Mouse (Mus musculus) ovary, postnatal 36 days (tissue): ENCODE results near the gene Sox18.

ENCODE experiments used
- DNase-seq: peaks from one replicate; pipeline ENCODE4 v3.0.0; 2022; ENCODE audit warnings: low spot score, mixed read lengths

Sox18 gene

DNA sequence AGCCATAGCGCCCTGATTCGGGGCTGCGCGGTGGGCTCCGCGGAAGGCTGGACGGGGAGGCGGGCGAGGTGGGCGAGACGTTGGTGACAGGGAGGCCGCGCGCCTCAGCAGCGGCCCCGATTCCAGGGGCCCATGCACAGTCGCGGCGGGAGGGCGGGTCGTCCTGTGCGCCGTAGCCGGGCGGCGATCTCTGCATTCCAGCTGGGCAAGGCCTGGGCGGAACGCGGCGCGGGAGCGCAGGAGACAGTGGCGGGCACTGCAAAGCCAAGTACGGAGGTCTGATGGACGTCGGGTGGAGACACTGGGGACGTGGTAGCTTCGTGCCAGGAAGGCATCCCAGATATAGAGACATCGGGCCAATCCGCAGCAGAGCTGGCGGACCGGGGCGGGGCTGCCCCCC lies at the start of gene Sox18:
Sox18 (minus strand) TSS at position 315 of the 400 bp plus-strand sequence.
- peak; percentile 71 for DNase-seq

DNA sequence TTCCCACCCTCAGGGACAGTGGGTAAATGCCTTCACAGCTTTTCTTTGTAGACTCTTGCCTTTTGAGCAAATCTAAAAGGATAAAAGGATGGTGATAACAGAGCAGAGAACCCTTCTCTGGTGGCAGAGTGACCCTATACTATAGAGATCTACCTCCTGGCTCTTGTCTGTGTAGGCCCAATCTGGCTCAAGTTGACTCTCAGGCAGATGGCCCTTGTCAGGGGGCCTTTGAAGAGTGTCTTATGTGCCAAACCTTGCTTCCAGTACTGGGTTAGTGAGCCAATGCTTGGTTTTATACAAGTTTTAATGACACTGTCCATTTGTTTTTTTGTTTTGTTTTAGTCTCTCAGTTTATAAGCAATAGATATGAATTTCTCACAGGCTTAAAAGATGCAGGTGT lies 49.8 kb upstream of the Sox18 start:
- DNase-seq, result no peak

DNA sequence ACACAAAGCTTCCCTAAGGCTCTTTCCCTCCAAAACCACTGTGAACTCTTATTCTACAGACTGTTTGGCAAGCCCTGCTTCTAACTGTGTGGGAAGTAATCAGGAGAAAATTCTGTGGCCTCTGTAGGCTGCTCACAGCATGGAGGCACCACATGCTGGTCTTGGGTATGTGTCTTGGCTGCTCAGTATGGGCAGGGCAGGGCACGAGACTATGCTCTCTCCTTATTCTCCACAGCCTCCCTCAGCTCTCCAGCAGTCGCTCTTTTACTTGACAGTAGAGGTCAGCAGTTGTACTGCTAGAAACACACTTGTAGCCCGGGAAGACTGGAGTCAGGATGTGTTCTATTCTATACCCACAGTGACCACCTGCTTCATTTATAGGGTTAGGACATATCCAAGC lies 48.6 kb upstream of the Sox18 start:
- no peak for DNase-seq

DNA sequence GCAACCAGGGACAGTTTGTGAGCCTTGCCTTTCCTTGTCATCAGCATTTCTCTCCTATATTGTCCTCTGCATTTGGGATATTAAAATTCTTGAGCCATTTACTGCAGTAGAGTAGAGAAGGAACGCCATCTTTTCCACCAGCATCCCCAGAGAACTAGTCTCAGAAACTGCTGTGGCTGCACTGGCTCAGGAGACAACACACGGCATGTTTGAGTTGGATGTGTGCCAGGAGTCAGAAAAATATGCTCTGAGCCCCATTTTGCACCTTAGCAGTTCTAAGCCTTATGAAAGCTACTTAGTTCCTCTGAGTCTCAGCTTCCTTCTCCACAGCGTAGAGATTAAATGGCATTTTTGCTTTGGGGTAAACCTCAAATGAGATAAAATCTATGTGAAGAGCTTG lies 45.6 kb upstream of the Sox18 start:
- no peak for DNase-seq

DNA sequence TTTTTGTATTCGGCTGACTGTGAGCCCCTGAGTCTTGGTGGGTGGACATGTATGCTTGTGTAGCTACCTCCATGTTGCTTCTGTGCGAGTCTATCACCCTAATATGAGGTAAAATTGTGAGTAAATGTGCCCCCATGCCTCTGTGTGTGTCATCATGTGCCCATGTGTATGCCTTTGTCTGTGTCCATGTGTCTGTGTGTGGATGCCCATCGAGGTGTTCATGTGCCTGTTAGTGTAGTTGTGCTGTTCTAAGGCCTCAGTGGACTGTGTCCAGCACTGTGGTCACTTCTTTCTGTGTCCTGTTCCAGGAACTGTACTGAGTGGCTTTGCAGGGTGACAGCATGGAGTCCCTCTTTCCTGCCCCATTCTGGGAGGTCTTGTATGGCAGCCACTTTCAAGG lies 43.9 kb upstream of the Sox18 start:
- no peak for DNase-seq

DNA sequence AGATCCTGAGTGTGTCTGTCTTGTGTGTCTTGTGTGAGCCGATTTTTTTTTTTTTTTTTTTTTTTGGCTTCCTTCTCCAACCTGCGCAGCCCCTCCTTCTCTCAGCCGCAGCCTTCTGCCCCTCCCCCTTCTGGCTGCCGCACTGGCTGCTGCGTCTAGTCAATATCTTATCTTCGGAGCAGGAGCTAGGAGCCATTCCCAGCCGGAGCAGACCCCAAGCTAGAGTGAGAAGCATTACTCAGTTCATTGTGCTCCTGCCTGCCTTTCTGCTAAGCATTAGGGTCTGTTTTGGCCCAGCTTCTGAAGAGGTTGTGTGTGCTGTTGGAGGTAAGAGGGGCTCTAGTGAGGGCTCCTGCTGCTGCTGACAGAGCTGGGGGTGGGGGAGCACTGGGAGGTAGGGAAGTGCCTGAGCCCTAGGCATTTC lies 43.5 kb upstream of the Sox18 start, which contains the start of gene Oprl1:
Oprl1 (plus strand) TSS at position 114 of the 424 bp plus-strand sequence.
- peak; percentile 28 for DNase-seq

DNA sequence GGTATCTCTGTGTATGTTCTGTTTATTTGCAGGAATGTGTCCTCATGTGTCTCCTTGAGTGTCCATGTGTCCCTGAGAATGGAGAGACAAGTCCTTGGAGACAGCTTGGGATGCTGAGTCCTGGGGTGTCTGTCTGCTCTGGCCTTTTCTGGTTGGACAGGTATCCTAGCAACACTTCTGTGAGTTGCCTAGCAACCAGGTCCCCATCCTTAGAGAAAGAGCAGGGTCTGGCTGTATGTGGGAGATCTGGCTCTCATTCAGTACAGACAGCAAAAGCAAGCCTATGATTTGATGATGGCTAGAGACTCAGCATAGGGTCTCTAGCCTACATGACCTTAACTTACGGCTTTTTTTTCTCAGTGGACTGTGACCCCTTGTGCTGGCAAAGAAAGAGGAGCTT lies 42.3 kb upstream of the Sox18 start:
- no peak for DNase-seq

DNA sequence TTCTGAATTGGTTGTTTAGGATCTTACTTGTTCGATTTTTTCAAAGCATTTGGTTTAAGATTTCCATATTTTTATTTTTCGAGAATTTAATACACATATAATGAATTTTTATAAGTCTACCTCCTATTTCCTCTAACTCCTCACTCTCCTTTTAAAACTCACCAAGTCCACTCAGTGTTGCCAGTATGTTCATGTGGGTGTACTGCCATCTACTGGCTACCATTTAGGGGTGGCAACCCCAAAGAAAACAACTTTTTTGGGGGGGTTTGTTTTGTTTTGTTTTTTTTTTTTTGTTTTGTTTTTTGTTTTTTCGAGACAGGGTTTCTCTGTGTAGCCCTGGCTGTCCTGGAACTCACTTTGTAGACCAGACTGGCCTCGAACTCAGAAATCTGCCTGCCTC lies 35.2 kb upstream of the Sox18 start:
- no peak for DNase-seq

DNA sequence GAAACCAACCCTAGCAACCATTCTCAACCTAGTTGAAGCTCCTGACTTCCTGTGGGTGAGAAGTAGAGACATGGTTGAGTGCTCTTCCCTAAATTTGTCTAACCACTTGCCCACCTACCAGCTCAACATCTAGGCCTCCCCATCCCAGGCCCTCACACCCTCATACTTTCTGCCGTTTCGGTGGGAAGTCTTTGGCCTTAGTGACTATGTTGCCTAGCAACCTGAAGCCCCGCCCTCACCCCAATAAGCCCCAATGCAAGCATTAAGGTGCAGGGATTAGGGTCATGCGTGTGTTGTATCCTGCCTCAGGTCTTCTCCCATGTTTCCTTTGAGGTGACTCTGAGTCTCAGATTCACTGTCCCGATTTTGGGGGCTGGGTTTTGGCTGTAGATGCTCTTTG lies 26.8 kb upstream of the Sox18 start, which contains the start of gene Lkaaear1:
Lkaaear1 (minus strand) TSS at position 202 of the 400 bp plus-strand sequence.
- DNase-seq, result no peak

DNA sequence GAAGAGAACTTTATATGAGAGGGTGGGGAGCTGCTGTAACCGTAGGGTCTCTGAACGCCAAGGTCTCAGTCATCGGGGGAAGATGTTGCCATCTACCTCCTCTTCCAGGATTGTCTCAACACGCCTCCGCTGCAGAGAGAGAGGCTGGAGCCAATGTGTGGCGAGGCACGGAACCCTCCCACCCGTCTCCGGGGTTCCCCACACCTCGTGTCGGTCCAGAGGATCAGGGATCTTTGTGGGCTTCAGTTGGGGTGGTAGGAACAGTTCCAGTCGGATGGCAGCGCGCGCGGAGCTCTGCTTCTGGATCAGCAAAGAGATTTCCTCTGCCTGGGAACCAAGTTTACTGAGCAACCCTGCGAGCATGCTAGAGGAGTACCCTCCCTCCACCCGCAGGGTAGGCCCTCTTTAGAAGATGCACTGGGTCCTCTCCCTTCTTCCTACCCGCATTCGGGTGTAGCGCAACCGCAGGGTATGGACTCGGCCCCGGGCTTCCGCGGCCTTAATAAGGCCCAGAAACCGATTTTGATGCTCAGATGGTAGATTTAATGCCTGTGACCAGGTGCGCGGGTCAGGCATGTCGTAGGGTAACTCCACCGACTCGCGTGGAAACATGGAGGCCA lies 25.5 kb upstream of the Sox18 start:
- DNase-seq, result no peak

DNA sequence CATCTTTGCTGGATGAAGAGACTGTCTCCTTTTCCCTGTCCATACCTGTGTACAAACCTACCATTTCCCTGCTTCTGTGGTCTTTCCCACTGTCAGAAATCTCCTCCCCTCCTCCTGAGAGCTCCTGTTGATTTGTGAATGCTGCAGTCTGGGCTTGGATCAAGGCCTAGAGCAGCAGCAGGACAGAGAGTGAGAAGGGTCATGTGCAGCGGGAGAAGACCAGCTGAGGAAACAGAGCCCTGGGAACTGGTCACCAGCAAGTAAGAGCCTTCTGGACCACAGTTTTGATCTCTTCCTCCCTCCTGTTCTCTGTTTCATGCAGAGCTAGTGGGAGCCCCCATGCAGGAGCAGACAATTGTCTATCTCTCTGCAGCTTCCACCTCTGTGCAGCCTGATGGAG lies 24.3 kb upstream of the Sox18 start:
- no peak for DNase-seq

DNA sequence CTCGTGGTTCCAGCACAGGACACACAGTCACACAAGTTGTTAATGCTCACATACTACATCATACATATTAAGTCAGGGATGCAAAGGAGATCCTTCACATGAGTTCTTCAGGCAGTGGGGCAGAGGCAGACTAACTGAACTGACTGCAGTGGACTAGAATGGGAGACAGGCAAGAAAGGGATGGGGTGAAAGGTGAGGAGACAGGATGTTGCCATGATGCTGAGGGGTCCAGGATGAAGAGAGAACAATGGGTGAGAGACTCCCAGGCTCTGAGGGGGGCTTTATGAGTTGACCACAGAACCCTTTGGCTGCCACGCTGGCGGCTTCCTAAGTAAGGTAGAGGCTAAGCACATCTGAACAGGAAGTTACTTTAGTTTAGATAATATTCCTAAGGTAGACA lies 23.1 kb upstream of the Sox18 start:
- no peak for DNase-seq

DNA sequence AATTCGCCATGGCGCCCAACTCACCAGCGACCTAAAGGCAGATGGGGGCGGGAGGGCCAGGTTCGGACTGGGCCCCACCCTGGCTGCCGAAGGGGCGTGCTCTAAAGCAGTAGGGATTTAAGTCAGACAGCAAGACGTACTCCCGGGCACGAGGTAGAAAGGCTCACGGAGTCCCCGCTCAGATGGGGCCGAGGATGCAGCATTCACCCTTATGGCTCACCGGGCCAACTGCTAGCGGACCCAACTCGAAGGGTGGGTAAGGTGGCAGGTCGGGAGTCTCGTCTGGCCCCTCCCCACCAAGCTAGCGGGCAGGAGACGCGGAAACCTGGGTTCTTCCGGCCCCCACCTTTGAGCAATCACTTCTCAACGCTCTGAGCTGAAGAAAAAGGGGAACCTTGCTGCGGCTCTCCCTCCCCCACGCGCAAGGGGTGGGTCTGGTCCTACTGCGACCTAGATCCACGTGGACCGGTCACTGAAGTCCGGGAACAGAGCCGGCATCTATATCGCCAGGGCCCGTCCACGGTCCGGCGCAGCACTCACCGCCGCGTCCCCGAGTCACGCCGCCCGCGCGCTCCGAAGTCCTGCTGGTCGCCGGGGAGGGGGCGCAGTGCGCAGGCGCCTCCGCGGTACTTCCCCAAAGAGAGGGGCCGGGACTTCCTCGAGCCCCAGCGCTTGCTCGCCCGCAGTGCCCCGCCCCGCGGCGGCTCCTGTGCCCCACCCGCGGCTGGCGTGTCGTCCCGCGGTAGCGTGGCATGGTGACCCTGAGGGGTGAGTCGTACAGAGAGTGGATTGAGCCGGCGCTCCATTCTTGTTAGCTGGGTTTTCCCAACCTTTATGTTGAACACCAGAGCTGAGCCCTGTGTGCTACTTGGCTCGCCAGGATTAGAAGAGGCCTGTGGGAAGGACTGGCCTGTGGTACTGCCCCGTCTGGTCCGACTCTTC lies 22.2 kb upstream of the Sox18 start, which contains the start of gene Rgs19:
Rgs19 (minus strand) TSS at position 639 of the 942 bp plus-strand sequence.
- DNase-seq, result peak; percentile 86

DNA sequence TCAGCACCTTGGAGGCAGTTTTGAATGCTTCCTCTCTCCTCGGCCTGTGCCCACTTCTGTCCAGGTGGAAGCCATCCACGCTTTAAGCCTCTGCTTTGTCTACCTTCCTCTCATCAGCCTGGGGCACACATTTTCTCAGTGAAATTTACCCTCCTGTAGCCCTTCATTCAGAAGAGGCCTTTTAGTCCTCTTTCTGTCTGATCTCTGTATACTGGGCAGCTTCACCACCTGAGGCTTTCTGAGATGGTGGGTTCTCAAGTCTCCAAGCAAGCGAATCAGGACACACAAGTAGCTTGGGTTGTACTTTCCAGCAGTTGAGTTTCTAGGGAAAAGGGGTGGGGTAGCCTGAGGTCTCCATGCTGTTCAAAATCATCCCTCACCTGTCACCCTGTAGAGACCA lies 20.9 kb upstream of the Sox18 start:
- no peak for DNase-seq

DNA sequence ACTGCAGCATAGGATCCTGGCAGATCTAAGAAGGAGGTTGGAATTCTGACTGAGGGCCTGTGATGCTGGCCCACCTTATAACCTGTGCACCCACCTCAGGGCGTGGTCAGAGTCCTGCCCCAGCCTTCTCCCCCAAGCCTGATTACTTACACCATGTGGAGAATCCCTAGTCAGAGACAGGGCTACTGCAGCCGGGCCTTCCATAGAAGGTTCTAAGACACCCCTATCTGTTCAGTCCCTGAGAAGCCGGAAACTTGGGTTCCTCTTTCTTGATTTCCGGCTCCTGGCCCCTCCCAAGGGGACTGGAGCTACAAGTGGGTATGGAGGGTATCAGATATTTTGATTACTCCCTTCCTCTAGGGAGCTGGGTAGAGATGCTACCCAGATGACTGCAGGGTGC lies 20.1 kb upstream of the Sox18 start:
- DNase-seq, result no peak

DNA sequence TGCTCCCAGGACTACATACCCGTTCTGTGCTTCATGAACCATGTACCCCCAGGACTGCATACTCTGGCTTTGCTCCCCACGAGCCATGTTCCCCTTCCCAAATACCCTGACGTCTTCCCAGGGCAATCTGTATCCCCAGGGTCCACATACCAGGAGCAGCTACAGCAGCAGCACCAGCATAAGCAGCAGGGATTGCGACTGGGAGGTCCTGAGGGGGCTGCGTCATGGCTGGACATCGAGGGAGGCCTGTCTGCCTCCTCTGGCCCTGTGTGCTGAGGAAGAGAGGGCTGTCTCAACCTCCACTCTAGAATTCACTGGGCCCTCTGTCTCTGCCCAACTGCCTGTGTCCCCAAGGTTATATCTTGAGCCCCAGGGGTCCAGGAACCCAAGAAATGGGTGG lies 19.6 kb upstream of the Sox18 start:
- no peak for DNase-seq

DNA sequence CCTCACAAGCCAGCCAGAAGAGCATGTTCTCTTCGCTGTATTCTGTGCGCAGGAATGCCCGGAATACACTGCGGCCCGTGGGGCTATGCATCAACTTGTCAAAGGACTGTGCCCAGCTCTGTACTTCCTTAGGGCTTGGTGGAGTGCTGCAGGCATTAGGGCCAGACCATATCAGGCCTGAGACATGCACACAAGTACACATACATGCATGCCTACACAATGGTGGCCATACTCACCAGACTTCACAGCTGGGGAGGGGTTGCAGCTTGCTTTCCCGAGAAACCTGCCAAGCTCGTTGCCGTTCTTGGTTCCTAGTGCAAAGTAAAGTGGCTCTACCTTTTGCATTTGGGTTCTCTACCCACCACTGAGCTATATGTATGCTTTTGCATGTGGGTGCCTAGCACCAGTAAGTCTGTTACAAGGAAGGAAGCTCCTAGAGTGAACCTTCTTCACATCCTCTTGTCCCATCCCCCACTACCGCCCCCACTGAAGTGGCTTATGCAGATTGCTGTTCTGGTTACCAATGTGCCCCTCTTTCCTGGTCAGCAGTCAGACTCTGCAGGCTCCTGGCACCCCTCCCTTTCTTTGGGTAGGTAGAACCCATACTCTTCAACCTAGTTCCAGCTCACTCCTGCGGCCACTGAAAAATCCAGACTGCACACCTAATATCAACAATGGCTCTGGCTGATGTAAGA lies 18.2 kb upstream of the Sox18 start:
- no peak for DNase-seq

DNA sequence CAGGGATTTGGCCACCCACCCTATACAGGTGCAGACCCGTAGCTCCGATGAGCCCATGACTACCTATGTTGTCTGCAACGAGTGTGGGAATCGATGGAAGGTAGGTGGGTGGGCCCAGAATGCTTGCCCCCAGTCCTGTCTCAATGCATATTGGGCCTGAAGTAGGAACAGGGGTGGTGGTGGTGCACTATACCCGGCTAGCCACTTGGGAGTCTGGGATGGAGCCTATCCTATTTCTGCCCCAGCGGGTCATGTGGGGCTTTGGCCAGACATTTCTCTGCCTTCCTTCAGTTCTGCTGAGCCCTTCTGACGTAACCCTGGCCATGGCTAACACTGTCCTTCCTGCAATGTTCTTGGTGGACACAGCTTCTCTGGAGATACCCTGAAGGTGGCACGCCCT lies 16.1 kb upstream of the Sox18 start:
- no peak for DNase-seq

DNA sequence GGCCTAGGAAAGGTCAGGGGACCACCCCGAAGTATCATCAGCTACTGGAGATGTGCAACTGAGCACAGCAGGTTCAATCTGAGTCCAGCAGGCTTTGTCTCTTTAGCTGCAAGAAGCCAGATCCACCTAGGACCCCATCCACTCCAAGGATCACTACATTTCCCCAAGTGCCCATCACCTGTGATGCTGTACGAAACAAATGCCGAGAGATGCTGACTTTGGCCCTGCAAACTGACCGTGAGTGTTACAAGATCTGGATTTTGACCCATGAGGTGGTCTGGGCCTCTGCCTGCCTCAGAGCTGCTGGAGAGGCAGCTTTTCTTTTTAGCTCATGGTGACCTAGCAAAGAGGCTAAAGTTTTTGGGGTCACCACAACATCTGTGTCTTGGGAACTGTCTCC lies 14.2 kb upstream of the Sox18 start:
- no peak for DNase-seq

DNA sequence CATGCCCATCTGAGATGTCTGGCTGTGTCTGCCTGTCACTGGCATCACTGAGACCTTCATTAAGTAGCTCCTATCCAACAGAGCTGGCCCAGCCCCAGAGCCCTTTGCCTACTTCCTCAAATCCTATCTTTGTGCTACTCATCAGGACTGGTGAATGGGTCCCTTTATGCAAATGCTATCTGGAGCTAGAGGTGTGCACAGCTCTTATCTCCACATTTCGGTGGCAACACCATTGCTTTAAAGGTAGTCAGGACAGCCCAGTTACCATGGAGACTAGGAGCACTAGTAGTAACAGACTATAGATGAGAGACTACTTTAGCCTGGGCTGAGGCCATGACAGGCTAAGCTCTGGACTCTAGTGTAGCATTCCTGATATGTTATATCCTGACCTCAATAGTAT lies 13.3 kb upstream of the Sox18 start:
- DNase-seq, result no peak

DNA sequence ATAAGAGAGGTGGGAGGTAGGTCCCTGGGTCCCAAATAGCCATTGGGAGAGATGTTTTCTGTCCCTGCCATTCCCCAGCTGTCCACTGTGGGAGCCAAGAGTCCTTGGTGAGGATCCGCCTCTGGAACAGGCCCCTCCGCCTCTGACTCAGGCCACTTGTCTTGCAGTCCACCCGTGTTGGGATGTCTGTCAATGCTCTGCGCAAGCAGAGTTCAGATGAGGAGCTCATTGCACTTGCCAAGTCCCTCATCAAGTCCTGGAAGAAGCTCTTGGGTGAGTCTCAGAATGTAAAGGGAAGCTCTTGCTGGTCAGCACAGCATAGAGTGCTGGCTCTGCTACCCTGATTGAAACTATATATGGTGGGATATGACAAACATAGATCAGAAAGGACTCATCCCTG lies 11.9 kb upstream of the Sox18 start:
- no peak for DNase-seq

DNA sequence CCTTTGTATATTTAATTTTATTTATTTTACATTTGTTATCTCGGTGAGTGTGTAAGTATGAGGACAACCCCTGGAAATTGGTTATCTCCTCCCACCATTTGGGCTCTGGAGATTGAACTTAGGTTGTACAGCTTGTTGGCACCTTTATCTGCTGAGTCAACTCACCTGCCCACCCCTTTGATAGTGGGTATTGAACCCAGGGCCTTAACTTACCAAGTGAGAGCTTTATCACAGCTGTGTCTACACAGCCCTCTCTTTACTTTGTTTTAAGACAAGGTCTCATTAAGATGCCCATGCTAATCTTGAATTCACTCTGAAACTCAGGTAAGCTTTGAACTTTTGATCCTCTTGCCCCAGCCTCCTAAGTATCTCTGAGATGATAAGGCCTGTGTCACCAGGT lies 10.5 kb upstream of the Sox18 start:
- no peak for DNase-seq

DNA sequence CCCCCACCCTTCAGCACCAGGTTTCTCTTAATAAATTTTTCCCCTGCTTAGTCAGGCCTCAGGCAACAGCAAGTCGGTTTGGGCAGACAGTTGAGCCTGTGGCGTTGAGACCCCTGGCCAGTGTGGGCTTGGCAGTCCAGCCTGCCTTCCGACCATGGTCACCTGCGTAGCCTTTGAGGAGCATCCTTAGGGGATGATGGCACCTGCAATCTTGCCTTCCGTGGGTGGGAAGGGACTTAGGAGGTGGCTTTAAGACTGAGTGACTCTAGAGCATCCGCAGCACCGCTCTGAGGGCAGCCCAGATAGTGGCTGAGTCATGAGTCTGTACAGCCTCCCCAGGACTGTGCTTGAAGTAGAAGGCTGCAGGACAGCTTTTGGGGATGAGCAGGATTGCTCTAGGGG lies 9.3 kb upstream of the Sox18 start:
- DNase-seq, result no peak
